Mouse (Mus musculus): Measurements from ENCODE around the gene Erfe.
A peak's percentile ranks its signal among the peaks of the same experiment; 100 is the strongest.

Erfe gene

DNA sequence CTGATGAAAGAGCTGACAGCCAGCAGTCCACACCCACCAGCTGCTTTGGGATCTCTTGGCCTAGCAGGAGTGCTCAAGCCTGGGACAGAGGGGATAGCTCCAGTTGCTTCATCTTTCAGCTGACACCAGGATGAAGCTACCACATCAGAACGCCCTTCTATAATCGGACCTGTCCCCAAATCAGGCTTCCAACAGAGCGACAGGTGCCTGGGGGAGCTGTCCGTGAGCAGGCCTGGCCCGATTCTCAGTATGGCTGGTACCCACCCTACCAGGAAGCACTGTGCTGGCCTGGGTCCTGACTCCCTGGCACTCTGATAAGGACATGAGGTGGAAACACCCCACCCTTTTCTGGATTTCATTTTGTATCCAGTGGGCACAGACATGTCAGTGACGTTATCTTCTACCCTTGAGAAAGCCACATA lies 7.2 kb downstream of the Erfe start:
- no peak for DNase-seq (ENCODE audit: low spot score in 2 of 2)

DNA sequence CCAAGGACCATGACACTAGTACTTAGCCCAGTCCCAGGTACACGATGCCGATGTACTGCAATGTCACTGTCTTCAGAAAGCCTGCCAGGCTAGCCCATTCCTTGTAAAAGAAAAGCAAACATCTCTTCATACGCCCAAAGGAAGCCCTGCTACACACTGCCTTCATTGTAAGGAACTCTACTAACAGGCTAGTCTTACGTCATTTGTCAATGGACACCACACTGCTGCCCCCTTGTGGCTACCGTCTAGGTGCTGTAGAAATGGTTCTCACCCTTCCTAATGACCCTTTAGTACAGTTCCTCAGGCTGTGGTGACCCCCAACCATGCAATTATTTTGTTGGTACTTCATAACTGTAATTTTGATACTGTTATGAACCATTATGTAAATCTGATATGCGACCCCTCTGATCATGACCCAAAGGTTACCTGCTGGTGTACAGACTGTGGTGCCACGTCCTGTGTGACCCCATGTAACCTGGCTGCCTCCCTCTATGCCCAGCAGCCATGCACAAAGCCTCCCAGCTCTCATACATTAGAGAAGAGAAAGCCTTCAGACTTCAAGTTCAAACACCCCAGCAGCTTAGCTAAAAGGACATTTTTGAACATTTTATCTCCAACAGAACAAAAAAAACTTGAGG lies 14.3 kb downstream of the Erfe start:
- DNase-seq (ENCODE audit: low spot score in 2 of 2): peak; percentile 28 to 56

DNA sequence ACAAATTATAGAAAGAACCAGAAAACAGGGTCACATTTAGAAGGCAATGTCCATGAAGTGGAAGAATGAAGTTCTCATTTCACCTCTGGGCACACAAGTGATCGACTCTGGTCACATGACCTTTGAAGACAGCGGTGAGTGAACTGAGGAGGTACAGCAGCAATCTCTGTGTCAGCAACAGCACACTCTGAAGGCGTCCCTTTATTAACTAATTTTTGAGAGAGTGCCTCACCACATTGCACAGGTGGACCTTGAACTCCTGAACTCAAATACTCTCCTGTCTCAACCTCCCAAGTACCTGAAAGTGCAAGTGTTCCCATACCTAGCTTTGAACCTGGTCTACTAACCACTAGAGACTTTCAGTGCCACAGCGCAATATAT lies 14.9 kb downstream of the Erfe start:
- no peak for DNase-seq (ENCODE audit: low spot score in 2 of 2)

DNA sequence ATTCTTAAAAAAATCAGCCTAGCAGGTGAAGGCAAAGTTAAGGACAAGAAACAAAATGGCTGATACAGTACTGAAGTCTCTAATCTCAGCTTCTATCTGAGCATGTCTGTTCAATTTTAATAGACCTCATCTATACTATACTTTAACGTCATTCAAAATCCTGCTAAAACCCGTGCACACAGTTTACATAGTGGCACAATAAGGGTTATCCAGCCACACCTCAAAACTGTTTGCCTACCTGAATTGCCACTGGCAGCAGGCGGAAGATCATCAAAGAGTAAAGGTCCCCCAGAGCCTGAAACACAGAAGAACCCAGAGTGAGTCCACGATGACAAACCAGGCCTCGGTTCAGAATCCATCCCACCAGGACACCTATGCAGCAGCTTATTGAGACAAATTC lies 24.1 kb downstream of the Erfe start:
- DNase-seq (ENCODE audit: low spot score in 2 of 2): no peak

DNA sequence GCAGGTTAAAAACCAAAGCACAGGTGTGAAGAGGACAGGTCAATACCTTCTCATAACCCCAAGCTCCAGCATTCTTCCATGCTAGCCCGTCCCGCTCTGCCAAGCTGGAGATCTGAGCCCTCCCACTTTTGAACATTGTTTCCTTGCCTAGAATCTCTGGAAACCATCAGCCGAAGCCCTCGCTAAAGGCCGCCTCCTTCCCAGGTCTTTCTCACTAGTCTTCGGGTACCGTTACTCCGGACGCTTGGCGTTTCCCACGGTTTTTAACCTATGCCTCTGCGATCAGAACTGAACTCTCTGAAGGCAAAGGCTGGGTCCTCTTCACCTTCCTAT lies 31.7 kb downstream of the Erfe start:
- no peak for DNase-seq (ENCODE audit: low spot score in 2 of 2)

DNA sequence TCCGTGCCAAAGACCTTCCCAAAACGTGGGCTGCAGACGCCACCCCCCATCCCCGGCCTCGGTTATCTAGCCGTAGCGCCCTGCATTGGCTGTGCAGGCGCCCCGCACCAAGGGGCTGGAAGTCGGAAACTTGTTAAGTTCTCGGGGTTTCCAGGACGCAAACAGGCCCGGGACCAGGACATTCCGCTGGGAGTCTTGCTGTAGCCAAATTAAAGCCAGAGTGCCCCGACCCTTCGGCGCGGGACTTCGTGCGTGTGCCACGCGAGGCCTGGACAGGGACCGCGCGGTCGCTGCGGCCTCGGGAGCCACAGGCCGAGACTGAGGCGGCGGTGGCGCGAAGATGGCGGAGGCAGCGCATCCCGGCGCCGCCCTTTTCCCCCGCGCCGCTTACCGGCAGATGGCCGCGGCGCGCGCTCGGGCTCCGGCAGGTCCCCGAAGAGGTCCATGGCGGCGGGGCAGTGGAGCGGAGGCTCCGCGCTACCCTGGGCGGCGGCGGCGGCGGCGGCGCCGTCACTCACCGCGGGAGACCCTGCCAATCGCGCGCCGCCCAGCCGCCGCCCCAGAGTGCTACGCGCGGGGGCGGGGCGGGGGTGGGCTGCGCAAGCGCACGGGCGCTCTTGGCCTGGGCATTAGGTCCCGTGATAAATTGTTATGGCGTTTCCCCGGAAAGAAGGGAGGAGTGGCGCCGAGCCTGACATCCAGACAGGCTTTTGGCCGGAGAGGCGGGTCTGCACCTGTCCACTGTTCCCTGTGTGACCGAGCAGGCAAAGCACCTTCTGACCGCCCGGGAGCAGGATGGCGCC lies 32.2 kb downstream of the Erfe start, which contains the start of gene Ilkap:
TSS of gene Ilkap (minus strand) at position 556 of the 803 bp plus-strand sequence.
- peak; percentile 87 to 88 for DNase-seq (ENCODE audit: low spot score in 2 of 2)

DNA sequence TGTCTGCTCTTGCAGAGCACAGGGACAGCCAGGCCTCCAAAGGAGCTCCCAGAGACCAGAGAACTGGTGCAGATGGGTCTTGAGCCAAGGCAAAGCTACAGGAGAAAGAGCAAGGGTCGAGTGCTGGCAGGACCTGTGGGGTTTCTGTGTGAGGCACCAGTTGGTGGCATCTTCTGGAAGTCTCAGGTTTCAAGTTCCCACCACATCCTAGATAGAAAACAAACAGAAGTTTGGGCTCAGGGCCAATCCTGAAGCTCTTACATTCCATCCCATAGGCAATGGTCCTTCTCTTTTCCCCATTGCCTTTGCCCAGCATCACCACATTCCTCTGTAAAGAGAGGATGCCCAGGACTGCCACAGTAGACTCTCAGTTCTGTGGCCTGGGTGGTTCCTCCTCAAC lies 38.7 kb downstream of the Erfe start:
- no peak for DNase-seq (ENCODE audit: low spot score in 2 of 2)

DNA sequence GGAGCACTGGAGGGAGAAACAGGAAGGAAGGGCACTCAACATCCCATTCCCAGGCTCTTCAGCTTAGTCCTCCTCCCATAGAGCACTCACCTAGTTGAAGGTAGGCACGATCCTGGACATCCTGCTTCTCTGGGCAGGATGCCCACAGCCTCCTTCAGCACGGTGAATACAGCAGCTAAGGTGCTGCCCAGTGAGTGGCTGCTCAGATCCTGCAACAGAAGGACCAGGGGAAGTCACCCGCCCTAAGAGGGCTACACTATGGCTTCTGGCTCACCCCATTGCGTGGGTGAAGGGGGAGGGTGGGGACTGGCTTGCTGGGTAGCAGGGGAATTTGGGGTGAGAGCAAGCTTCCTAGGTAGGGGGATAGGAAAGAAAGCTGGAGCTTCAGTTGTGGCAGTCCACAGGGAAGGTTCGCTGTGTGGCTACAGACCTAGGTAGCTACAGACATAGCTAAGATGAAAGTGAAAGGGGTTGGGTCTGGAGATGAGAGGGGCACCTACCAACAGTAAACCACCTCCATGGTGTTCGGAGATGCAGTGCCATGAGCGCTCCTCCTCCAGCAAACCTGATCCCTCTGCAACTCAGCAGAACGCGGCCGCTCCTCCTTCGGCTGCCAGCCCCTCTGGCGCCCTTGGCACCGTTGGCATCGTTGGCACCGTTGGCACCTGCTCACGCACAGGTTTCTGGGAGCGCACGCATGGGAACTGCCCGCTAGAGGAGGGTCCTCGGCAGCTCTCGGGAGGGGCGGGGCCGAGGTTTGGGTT lies 39.4 kb downstream of the Erfe start:
- no peak for DNase-seq (ENCODE audit: low spot score in 2 of 2)

DNA sequence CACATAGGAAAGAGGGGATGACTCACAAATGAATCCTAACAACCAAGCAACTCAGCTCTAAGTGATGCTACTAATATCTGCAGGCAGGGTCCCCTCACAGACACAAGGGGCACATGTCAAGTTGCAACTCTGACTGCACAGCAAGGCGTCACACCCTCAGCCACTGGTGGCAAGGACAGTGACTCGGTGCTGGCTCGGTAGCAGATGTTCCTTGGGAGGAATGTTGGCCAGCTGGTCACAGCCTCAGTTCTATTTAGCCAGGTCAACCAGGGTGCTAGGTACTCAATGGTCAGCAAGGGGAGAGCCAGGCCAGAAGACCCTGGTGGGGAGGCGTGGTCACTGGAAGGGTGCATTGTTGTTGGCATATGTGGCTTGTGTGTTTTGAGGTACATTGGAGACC lies 41.6 kb downstream of the Erfe start:
- no peak for DNase-seq (ENCODE audit: low spot score in 2 of 2)

DNA sequence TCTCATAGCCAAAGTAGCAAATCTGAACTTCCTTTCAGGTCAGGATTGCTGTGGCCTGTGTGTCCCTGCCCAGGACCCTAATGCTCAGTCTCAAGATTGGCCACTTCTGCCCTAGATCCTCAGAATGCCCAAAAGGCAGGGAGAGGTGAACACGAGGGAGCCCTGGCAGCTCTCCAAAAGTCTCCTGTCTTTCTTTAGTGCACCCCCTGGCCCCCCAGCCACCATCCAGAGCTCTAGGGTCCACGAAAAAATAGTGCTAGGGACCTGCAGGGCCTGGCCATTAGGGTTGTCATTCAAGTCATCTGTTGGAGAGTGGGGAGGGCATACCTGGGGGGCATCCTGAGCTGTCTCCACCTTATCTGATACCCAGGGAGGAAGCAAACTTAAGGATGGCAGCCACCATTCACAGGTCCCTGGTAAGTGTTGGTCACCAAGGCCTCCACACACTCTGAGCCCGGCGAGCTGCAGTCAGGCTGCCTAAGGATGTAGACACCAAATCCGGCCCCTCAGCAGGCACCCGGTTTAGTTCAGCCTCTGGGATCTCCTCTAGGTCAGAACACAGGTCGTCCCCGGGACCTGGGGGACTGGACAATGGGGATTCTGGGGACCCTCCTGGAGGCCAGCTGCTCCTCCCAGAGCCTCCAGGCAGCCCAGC lies 45.5 kb downstream of the Erfe start:
- no peak for DNase-seq (ENCODE audit: low spot score in 2 of 2)

DNA sequence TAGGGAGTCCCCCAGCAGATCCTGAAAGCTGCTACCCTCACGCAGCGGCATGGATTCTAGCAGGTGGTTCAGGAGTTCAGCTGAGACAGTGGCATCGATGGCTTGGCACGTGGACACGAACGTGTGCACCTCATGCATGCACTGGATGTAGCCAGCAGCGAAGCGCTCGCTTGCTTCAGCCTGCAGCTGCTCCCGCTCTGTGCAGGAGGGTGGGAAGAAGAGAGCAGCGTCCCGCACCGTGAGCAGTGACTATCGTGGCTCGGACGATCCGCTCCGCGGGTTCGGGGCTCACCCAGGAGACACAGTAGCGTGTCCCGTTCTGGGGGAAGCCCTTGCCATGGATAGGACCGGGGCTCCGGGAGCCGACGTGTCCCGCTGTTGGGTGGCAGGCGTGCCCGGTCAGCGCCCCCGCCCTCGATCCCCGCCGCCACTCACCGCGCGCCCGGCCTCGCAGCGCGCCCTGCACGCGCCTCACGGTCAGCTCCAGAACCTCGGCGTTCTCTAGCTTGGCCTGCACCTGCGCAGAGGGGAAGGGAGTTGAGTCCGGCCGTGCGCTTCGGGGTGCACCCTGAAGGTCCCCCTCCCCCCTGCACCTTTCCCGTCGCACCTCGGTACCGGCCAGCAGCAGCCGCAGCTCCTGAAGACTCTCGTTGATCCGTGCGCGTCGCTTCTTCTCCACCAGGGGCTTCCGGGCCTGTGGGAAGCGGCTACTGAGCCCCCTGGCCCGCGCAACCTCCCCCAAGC lies 46.2 kb downstream of the Erfe start:
- peak in 1 of 2 experiments; percentile 12 for DNase-seq (ENCODE audit: low spot score in 2 of 2)

DNA sequence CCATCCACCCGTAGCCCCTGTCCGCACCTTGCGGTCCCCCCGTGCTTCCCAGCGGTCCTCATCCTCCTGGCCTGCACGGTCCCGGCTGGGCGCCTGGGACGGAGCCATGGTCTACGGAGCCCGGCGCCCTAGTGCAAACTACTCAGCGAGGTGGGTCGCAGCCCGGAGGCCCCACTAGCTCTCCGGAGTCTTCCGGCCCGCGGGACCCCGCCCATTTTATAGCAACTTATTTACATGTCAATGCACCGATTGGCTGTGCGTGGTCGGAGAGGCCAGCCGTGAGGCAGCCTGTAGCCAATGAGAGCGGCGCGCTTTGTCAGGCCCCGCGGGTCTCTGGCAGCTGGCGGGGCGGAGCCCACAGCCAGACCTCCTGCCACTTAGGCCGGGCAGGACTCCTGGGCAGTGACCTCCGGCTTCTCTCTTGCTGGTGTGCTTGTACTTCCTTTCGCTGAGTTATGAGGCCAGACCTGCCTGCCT lies 46.8 kb downstream of the Erfe start:
- DNase-seq (ENCODE audit: low spot score in 2 of 2): peak; percentile 96

DNA sequence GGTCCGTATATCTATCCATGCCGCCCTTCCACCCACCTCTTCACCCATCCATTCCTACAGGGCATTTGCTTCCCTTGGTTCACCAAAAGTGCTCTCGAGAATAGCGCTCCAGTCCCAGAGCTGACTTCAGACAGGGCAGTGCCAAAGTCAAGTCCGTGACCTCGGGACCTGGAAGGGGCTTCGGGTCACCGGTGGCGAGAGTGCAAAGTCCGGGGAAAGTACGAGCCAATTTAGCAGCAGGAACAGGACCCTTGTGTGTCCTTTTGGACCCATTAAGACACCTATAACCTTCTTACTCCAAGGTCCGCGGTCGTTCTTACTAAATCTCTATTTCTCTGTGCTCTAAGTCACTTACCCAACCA lies 47.3 kb downstream of the Erfe start:
- no peak for DNase-seq (ENCODE audit: low spot score in 2 of 2)

DNA sequence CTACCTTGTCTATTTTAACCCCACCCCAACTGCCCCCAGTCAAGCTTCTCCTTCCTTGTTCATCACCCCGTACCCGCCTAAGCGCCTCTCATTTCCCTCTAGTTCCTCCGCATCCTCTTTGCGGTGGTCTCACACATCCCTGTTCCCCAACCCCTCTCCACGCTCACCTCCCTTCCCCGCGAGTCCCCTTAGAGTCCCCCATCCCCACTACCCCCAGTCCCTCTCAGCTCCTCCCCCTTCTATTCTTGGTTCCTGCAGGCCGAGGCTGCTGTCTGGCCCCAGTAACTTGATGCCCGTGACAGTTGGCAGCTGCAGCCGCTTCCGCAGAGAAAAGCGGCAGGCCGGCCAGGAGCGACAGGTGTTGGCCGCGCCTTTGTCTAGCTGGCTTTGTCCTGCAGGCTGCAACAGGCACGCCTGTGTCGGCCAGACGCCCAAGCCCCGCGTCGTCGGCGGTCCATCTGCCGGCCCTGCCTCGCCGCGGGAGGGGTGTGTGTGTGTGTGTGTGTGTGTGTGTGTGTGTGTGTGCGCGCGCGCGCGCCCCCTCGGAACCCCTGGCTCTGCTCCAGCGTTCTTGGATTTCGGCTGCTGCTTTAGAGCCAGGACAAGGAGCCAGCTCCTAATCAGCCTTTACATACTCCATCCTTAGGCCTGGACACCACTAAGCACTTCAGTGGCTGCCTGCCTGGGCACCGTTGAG lies 47.8 kb downstream of the Erfe start, which contains the start of gene Hes6:
TSS of gene Hes6 (minus strand) at position 141 of the 697 bp plus-strand sequence.
- DNase-seq (ENCODE audit: low spot score in 2 of 2): peak; percentile 84 to 86

DNA sequence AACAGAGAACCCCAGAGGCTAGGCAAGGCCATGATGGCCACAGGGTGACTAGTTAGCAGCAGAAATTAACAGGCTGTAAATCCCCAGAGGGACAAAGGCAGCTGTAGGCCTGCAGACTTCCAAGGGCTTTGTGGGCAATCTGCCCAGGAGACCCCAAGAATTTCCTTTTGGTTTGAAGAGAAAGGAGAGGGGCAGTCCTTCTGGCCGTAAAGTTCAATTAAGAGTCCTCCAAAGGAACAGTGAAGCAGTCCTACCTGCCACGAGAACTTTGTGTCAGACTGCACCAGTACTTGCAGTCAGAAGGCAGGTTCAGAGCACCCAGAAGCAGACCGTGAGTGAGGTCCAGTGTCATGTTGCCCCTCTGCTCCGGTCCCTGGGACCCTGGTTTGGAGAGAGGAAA lies 48.7 kb downstream of the Erfe start:
- DNase-seq (ENCODE audit: low spot score in 2 of 2): no peak

DNA sequence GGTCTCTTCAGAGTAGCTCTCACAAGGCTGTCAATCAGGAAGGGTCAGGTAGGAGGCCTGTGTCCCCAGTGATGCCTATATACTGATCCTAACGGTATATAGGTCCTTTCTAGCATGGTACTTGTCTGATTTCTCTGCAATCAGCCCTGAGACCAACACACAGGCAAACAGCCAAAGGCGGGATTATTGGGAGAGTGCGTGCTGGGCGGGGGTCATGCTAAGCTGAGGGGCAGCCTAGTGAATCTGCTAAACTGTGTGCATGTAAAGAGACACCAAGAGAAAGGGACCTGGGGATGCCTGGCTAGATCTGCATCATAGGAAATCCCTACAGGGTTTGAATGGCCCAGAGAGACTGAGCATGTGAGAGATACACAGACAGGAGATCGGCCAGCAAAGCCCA lies 49.1 kb downstream of the Erfe start:
- DNase-seq (ENCODE audit: low spot score in 2 of 2): no peak

DNA sequence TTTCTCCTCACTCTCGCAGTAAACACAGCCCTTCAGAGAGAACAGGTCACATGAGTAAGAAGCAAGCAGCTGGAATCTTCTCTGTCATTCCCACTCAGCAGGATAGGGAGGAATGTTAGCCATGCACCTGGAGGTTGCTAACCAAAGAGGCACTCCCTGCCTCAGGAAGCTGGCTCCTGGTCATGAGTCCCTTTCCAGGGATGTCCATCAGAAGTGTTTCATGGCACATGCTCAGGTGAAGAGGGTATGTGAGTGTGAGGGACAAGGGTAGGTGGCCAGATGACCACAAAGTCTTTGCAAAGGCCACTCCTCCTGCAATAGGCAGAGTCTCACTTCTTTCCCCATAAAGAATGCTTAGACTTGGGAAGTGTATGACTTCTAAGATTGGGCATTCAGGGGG lies 51.8 kb downstream of the Erfe start:
- no peak for DNase-seq (ENCODE audit: low spot score in 2 of 2)

DNA sequence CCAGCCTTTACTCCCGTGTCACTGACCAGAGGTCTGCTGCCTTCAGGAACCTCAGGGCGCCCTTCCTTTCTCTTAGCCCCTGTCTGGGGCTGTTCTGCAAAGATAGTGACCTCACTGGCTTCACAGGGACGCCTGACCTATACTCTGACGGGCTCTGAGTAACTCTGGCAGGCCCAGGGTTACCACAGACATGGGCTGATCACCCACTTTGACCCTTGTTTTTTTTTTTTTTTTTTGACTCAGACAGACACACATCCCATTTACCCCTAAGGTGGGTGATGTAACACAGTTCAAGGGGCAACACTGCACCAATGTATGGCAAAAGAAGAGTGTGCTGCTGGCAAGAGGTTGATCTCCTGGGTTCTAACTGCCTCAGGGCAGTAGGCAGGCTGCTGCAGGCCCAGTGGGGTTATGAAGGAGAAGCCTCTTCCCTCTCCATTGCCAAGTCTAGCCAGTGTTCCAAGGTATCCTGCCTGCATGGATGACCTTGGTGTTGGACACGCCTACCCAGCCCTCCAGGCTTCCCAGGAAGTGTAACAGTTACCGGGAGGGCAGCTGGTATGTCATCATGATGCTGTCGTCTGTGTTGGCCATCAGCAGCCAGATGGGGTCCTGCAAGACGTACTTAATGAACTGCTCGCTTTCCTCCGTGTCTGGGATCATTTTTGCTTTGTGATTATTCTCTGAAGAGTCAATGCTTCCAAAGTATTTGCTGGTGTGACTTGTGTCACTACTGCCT lies 53.8 kb downstream of the Erfe start:
- DNase-seq (ENCODE audit: low spot score in 2 of 2): no peak

DNA sequence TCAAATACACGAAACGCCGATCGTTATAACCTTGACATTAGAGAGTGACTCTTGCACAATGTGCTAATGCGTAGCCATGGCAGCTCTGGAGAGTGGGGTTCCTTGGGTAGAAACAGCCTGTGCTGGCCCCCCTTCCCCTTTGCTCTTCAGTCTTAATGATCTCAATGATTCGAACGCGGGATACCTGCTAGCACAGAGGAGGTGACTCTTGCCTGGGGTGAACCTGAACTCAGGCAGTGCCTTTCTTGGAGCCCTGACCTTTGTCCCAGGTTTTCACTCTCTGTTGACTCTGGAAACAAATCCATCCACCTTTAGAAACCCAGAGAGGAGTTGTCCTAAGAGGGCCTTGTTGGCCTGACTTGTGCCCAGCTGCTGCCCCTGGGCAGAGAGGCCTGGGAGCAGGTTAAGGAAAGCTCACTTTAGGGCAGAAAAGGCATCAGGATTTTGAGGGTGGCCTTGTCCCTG lies 54.4 kb downstream of the Erfe start:
- DNase-seq (ENCODE audit: low spot score in 2 of 2): no peak
